Mouse (Mus musculus): ENCODE measurements at regions not wholly inside any gene's neighbourhood (a gene's known extent, or its start where the extent isn't known, plus 50 kb on each side); places are given as distances from the start of the nearest gene placed in this dataset.

GRCm38 (mm10) chr7:79201246-79201645, 52.4 kb upstream of the Mfge8 start:
- DNase-seq = no peak

- DNase-seq = no peak
Measured at GRCm38 (mm10) chr7:79202336-79202735, 53.5 kb upstream of the Mfge8 start.

GRCm38 (mm10) chr7:79203481-79203880, 54.6 kb upstream of the Mfge8 start:
- DNase-seq = no peak

GRCm38 (mm10) chr7:79207140-79207539, 58.3 kb upstream of the Mfge8 start:
- no peak for DNase-seq

GRCm38 (mm10) chr7:79210376-79211215, 61.7 kb upstream of the Mfge8 start:
- no peak for DNase-seq

- DNase-seq = peak; percentile 40
Measured at GRCm38 (mm10) chr7:79211287-79211976, 61.6 kb upstream of the Abhd2 start.

GRCm38 (mm10) chr7:79212231-79212630, 60.8 kb upstream of the Abhd2 start:
- DNase-seq = no peak

GRCm38 (mm10) chr7:79215001-79215400, 58.0 kb upstream of the Abhd2 start:
- DNase-seq = no peak

- DNase-seq = no peak
Measured at GRCm38 (mm10) chr7:79217232-79217631, 55.8 kb upstream of the Abhd2 start.

GRCm38 (mm10) chr7:79222626-79223335, 50.2 kb upstream of the Abhd2 start:
- no peak for DNase-seq

Data from thymus, postnatal 4 days (tissue).